ENCODE assay signal across 8 mouse cellular contexts in the genomic region with DNA sequence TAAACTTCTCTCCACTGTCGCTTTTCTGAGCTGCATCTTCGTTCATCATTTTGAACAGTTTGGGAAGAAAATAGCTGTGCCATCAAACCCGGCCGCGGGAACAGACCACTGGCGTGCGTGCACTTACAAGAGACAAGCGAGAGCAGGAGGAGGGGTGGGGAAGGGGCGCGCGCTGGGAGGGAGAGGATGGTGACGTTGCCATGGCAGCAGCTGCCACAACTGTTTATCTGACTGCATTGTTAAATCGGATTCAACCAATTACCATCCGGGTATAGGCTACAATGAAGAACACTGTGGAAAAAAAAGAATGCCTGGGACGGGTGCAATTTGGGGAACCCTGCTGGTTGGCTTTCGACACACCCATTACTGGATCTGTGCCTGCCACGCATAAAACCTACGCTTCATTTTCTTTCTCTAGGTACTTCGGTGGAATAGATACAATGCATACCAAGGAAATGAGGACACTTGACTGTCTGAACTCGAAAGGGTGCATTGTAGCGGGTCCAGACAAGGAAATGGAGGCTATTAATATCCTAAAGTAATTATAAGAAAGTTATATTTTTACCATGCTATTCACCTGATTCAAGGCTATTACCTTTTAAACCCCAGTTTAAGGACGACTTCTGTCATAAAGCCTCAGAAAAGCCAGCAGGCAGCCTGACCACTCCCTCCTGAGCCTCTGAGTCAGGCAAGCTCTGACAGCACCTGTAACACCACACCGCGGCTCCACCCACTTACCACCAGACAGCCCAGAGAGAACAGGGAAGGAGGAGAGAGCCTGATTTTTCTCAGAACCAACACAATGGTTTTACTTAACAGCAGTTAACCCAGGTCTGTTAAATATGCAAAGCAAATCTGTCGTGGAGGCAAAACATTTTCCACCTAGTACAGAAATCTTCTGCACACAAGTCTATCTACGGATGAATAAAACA.
A peak's percentile ranks its signal among the peaks of the same experiment; 100 is the strongest.
DNase-seq lines count a peak whose midpoint lies in the region; ATAC-seq and TF ChIP-seq lines count a peak whose summit lies in the region.

No protein-coding gene starts in this region.

- peak overlapping the region; percentile 67 for H3K4me2 ChIP-seq in embryonic facial prominence, embryonic 12.5 days (replicated peaks)
- peak overlapping the region; percentile 55 for H3K4me2 ChIP-seq in hindbrain, embryonic 16.5 days (ENCODE audit: low read length)

- WGBS in embryonic facial prominence, embryonic 12.5 days: 6% methylated on average over 26 of the region's 26 CpGs
- 3% methylated on average over 26 of the region's 26 CpGs for WGBS in hindbrain, embryonic 16.5 days
- WGBS in midbrain, embryonic 10.5 days: 5% methylated on average over 26 of the region's 26 CpGs

- no peaks in the 10 kb centered on the region for H3K9me3 ChIP-seq in embryonic facial prominence, embryonic 12.5 days
- no peaks in the 10 kb centered on the region for H3K9me3 ChIP-seq in hindbrain, embryonic 16.5 days (ENCODE audit: control insufficient read depth, low read length)
- no peaks in the 10 kb centered on the region for H3K9me3 ChIP-seq in midbrain, embryonic 10.5 days (replicated peaks)

- POLR2A ChIA-PET in Patski (lab: Charles Lee): no interaction called here

- H3K4me3 ChIP-seq in embryonic facial prominence, embryonic 12.5 days: peak overlapping the region; percentile 32
- H3K4me3 ChIP-seq in hindbrain, embryonic 16.5 days (ENCODE audit: low read length): peak overlapping the region; percentile 52
- H3K4me3 ChIP-seq in midbrain, embryonic 10.5 days: peak overlapping the region; percentile 56

- H3K27ac ChIP-seq in embryonic facial prominence, embryonic 12.5 days: no peak overlapping the region
- peak overlapping the region; percentile 73 for H3K27ac ChIP-seq in hindbrain, embryonic 16.5 days (ENCODE audit: low read depth, low read length)
- H3K27ac ChIP-seq in midbrain, embryonic 10.5 days (replicated peaks): peak overlapping the region; percentile 80

- H3K36me3 ChIP-seq in embryonic facial prominence, embryonic 12.5 days: no peaks in the 10 kb centered on the region
- H3K36me3 ChIP-seq in hindbrain, embryonic 16.5 days (ENCODE audit: control insufficient read depth, insufficient read depth, low read length): no peaks in the 10 kb centered on the region
- H3K36me3 ChIP-seq in midbrain, embryonic 10.5 days: no peaks in the 10 kb centered on the region

- DNase-seq in 3134 (ENCODE audit: extremely low read depth, insufficient read length, low spot score) (peak; percentile 14), Patski (ENCODE audit: low read depth, low spot score) (no peak)
- DNase-seq in left cerebral cortex, adult 9 months (ENCODE audit: low spot score in 2 of 2): peak; percentile 37 to 58
- peak; percentile 83 for DNase-seq in midbrain, embryonic 10.5 days (ENCODE audit: low spot score)
- peak; percentile 65 for DNase-seq in telencephalon, adult 2 months (ENCODE audit: low read depth, low spot score)
- DNase-seq in spleen, postnatal 36 days (ENCODE audit: low spot score in 2 of 2): no peak

- peaks cover 11% of the 10 kb centered on the region; the same call in 1 of the 2 replicates for H3K4me1 ChIP-seq in embryonic facial prominence, embryonic 12.5 days
- H3K4me1 ChIP-seq in hindbrain, embryonic 16.5 days (ENCODE audit: control insufficient read depth, insufficient read depth, low read depth, low read length): peaks cover 12% of the 10 kb centered on the region
- peaks cover 28% of the 10 kb centered on the region for H3K4me1 ChIP-seq in midbrain, embryonic 10.5 days

- H3K27me3 ChIP-seq in Patski: no peaks in the 10 kb centered on the region
- H3K27me3 ChIP-seq in embryonic facial prominence, embryonic 12.5 days: no peaks in the 10 kb centered on the region
- no peaks in the 10 kb centered on the region for H3K27me3 ChIP-seq in hindbrain, embryonic 16.5 days (replicated peaks; ENCODE audit: control insufficient read depth, insufficient read depth, low read length)
- H3K27me3 ChIP-seq in midbrain, embryonic 10.5 days (ENCODE audit: low read depth, poor library complexity, severe bottlenecking): peaks cover 8% of the 10 kb centered on the region

- in situ Hi-C loops in Patski (cut with MboI; ENCODE audit: low pct_unique_long_range_greater_than_20kb): no loop called here

- H3K9ac ChIP-seq in embryonic facial prominence, embryonic 12.5 days: peak overlapping the region; percentile 34; the same call in 1 of the 2 replicates
- H3K9ac ChIP-seq in hindbrain, embryonic 16.5 days (ENCODE audit: low read depth, low read length): peak overlapping the region; percentile 73

- TF ChIP-seq CTCF in Patski (IDR thresholded peaks at IDR 0.05): no peak

- CTCF ChIA-PET in Patski (lab: Charles Lee): interaction anchor here (3.5 kb wide), 1 partner anchor 9 kb away, joined by 9 read pairs; no protein-coding TSS in a partner anchor

- ATAC-seq in Patski: peak; percentile 67
- ATAC-seq in embryonic facial prominence, embryonic 12.5 days (ENCODE audit: insufficient number of reproducible peaks, insufficient read depth, low FRiP score, low TSS enrichment): peak; percentile 75
- peak; percentile 92 for ATAC-seq in hindbrain, embryonic 16.5 days

Comparison
In these comparisons a context has a peak if more than half of its experiments do, and no peak if none do; other contexts are left out.
1. DNase-seq: peak in 3134 (single experiment), left cerebral cortex, adult 9 months (2 of 2), midbrain, embryonic 10.5 days (single experiment) and telencephalon, adult 2 months (single experiment); none in Patski (single experiment) and spleen, postnatal 36 days (0 of 2).
2. Peak in every context shown above with its lines, with median percentiles within 50 percentile points of each other: ATAC-seq and H3K4me3 ChIP-seq.